Mouse (Mus musculus) intestine, embryonic 16.5 days (tissue): ENCODE measurements around the gene Bcl7a. TPM values are rescaled to one million over a fixed set of nuclear protein-coding genes. Genes with fewer than 3 reads are reported as not detected.

Experiments
- ATAC-seq: fragments of 200-750 bp; cut with Nextera tagmentation; 2 replicates; pipeline ENCODE4 v1.8.0; 2017; ENCODE audit warnings: moderate TSS enrichment, moderate library complexity
- H3K27ac ChIP-seq: fragments of 300-500 bp; sonication (generic); 2 replicates; pipeline ENCODE4 v1.5.1; 2014; ENCODE audit warnings: mild to moderate bottlenecking, low read length
- H3K27me3 ChIP-seq: fragments of 300-500 bp; sonication (generic); replicated peaks from 2 replicates; pipeline ENCODE4 v1.6.1; 2014; ENCODE audit warnings: low read length, control low read depth, mixed read lengths; ENCODE audit not compliant: control insufficient read depth, insufficient read depth
- H3K36me3 ChIP-seq: fragments of 300-500 bp; sonication (generic); 2 replicates; pipeline ENCODE4 v1.6.1; 2014; ENCODE audit warnings: low read length, control low read depth; ENCODE audit not compliant: control insufficient read depth, insufficient read depth
- H3K4me1 ChIP-seq: fragments of 300-500 bp; sonication (generic); 2 replicates; pipeline ENCODE4 v1.6.1; 2014; ENCODE audit warnings: low read length, control low read depth, mixed read lengths; ENCODE audit not compliant: control insufficient read depth, insufficient read depth
- H3K4me2 ChIP-seq: fragments of 300-500 bp; sonication (generic); 2 replicates; pipeline ENCODE4 v1.6.1; 2014; ENCODE audit warnings: low read depth, low read length, control low read depth
- H3K4me3 ChIP-seq: fragments of 300-500 bp; sonication (generic); 2 replicates; pipeline ENCODE4 v1.5.1; 2014; ENCODE audit warnings: mild to moderate bottlenecking, low read length
- H3K9ac ChIP-seq: fragments of 300-500 bp; sonication (generic); 2 replicates; pipeline ENCODE4 v1.6.1; 2014; ENCODE audit warnings: low read depth, low read length
- H3K9me3 ChIP-seq: fragments of 300-500 bp; sonication (generic); 2 replicates; pipeline ENCODE4 v1.6.1; 2016; ENCODE audit warnings: low read length, control low read depth; ENCODE audit not compliant: control insufficient read depth
- WGBS: fragments of 180-500 bp; shearing (Covaris S2); extraction: QIAGEN DNeasy Blood & Tissue Kit; methylation state at CpG from one replicate; pipeline ENCODE4 v1.1.7; 2014; 5-methylcytosine and 5-hydroxymethylcytosine counted together
- polyA plus RNA-seq: library from polyadenylated mRNA; unstranded; fragments of >200 nt; fragmentation: Nextera tagmentation; extraction: Ambion mirVana; gene quantifications from 2 replicates; pipeline ENCODE4 v1.2.1, GENCODE M21; 2015

Bcl7a gene
- polyA plus RNA-seq, 1 experiment from 2014 or later = 13.0 TPM

DNA sequence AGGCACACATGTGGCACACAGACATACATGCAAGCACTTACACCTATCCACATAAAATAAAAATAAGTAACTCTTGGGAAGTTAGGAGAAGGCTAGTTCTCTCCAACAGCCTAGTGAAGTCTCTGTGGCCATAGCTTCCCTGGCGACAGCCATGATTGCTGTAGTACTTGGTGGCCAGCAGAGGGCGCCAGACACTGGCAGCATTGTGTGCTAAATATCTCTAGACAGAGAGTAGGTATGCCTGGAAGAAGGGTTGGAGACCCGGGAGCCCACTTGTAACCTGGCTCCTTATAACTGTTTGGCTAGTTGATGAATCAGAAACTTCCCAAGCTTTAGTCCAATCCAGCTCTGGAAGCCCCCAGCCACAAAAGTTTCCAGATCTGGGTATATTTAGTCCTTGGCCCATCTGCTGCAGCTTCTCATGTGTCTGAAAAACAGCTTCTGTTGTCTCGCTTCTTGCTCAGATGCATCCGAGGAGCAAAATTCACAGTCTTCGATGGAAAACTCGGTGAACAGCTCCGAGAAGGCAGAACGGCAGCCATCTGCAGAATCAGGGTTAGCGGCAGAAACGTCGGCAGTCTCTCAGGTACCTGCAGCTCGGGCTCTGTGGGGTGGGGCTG lies 25.3 kb downstream of the Bcl7a start:
- Histone ChIP-seq H3K4me3 (no peak overlapping the region), H3K36me3 (peaks cover 17% of the 10 kb centered on the region), H3K4me2 (no peak overlapping the region), H3K4me1 (no peaks in the 10 kb centered on the region), H3K9me3 (no peaks in the 10 kb centered on the region), H3K27ac (no peak overlapping the region), H3K27me3 (no peaks in the 10 kb centered on the region), H3K9ac (no peak overlapping the region)
- ATAC-seq = no peak; the same call in 1 of the 2 replicates
- 79% methylated on average over 13 of the region's 13 CpGs for WGBS

DNA sequence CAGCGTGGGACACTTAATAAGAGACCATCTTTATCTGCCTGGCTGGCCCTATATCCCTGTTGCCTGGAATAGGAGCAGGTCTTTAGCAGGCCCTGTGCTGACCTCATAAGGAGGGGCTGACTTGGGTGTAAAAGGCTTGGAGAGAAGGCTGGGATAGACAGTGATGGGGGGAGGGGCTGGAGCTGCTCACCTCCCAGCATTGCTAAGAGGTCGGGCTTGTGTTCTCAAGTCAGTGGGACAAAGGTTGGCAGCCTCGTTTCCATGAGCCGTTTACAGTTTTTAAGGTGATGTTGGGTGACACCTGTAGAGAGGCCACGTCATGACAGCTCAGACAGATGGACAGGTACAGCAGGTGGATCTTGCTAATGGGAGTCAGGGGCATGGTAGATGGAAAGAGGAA lies 26.4 kb downstream of the Bcl7a start:
- Histone ChIP-seq H3K4me3 (no peak overlapping the region), H3K27me3 (no peaks in the 10 kb centered on the region), H3K4me1 (no peaks in the 10 kb centered on the region), H3K27ac (no peak overlapping the region), H3K4me2 (no peak overlapping the region), H3K9me3 (no peaks in the 10 kb centered on the region), H3K9ac (no peak overlapping the region), H3K36me3 (peaks cover 17% of the 10 kb centered on the region)
- ATAC-seq = no peak
- WGBS = 80% methylated on average over 5 of the region's 5 CpGs

DNA sequence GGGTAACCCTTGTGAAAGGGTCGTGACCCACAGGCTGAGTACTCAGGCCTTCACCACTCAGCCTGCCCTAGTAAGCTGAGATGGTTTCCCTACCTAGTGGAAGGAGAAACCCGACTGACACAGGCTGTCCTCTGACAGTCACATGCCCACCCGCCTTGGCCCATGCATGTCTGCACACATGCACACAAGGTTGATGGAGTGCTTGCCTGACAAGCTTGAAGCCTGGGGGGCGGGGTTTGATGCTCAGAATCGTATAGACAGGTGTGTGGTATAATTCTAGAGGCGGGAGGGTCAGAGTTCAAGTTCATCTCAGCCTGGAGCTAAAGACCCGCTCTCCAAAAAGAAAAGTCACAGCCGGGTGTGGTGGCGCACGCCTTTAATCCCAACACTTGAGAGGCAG lies 31.6 kb downstream of the Bcl7a start:
- 87% methylated on average over 10 of the region's 10 CpGs for WGBS
- peaks cover 7% of the 10 kb centered on the region; the same call in 1 of the 2 replicates for H3K4me1 ChIP-seq
- no peaks in the 10 kb centered on the region for H3K9me3 ChIP-seq
- peaks cover 17% of the 10 kb centered on the region for H3K36me3 ChIP-seq
- no peak for ATAC-seq
- H3K4me2 ChIP-seq = no peak overlapping the region
- no peaks in the 10 kb centered on the region for H3K27me3 ChIP-seq
- H3K4me3 ChIP-seq = no peak overlapping the region
- no peak overlapping the region for H3K27ac ChIP-seq
- H3K9ac ChIP-seq = no peak overlapping the region

DNA sequence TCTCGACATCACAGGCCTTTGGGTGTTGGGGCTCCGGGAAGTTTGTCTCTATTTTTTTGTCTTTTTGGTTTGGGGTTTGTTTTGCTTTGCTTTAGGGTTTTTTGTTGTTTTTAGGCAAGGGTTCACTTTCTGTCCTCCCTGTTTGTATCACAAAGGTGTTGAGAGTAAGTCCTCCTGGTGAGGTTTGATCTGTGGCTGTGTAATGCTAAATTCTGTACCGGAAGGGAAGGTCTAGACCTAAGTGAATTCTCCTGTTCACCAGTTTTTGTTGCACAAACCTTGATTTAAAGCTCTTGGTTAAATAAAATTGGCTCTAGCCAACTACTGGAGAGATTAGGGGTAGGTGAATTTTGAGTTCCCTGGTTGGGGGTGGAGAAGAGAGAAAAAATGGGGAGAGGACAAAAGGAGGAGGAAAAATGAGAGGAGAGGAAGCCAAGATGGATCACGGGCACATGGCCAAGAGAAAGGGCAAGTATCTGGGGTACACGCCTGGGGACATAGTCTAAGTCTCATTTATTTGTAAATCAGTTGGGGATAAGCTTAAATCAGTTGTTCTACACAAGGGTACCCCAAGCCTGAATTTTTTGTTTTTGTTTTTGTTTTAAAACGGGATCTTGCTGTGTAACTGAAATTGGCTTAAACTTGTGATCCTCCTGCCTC lies 32.3 kb downstream of the Bcl7a start:
- Histone ChIP-seq H3K4me2 (no peak overlapping the region; the same call in 1 of the 2 replicates), H3K4me1 (peaks cover 7% of the 10 kb centered on the region; the same call in 1 of the 2 replicates), H3K9ac (no peak overlapping the region), H3K9me3 (no peaks in the 10 kb centered on the region), H3K27me3 (no peaks in the 10 kb centered on the region), H3K27ac (no peak overlapping the region; the same call in 1 of the 2 replicates), H3K36me3 (peaks cover 16% of the 10 kb centered on the region), H3K4me3 (no peak overlapping the region)
- 86% methylated on average over 6 of the region's 6 CpGs for WGBS
- ATAC-seq = no peak

DNA sequence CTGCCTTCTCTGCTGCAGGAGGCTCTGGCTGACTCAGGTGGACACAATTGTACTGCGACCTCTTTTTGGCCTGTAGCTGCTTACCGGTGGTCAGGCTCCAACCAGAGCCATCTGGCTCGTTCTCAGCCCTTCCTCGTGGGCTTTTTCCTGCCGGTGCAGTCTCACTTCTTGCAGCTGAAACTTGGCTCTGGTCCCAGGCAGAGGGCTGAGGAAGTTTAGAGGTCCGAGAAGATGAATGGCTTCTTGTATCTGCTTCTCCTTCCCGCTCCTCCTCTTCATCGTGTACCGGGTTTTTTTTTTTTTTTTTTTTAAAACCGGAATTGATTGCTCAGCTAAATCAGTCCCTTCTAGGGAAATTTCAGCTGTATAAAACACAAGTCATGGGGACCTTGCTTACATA lies 32.9 kb downstream of the Bcl7a start:
- Histone ChIP-seq H3K9me3 (no peaks in the 10 kb centered on the region), H3K9ac (no peak overlapping the region), H3K36me3 (peaks cover 10% of the 10 kb centered on the region), H3K4me3 (no peak overlapping the region), H3K4me2 (peak overlapping the region; percentile 27), H3K27me3 (no peaks in the 10 kb centered on the region), H3K4me1 (peaks cover 7% of the 10 kb centered on the region; the same call in 1 of the 2 replicates), H3K27ac (no peak overlapping the region; the same call in 1 of the 2 replicates)
- WGBS = 25% methylated on average over 10 of the region's 10 CpGs
- ATAC-seq = peak; percentile 65

DNA sequence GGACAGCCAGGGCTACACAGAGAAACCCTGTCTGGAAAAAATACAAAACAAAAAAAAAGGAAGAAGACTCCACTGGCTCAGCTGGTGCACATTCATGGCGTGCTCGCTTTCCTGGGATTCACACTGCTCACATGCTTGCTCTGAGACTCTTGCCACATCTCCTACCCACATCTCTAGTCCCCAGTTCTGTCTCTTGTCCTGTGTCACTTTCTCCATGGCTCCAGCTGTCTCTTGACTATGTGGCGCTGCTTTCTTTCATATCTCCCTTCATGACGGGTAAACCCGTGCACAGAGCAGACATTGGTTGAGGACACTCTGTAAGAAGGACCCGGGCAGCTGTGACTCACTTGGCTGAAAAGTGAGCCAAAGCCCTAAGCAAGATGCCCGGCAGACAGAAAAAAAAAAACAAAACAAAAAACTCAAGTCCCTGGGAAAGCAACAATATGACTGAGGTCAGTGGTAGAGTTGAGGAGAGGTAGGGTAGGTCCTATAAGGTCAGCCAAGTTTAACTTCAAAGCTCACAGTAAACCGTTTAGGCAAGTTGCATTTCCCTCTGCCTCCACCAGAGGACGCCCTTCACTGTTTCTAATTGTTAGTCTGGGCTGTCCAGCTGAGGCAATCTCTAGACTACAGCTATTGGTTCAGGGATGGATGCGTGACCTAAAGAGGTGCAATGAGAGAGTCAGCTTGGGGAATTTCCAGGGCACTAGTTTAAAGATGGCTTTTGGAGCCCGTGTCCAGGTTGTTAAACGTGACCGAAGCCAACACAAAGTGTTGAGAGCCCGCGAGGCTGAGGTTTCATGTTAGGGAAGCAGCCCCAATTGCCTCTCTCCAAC lies 33.7 kb downstream of the Bcl7a start:
- Histone ChIP-seq H3K4me2 (no peak overlapping the region), H3K27me3 (no peaks in the 10 kb centered on the region), H3K36me3 (peaks cover 7% of the 10 kb centered on the region; the same call in 1 of the 2 replicates), H3K27ac (0 out of 2 replicates have a peak overlapping the region, but pooled peaks have one; percentile 5), H3K9me3 (no peaks in the 10 kb centered on the region), H3K4me3 (no peak overlapping the region), H3K9ac (no peak overlapping the region), H3K4me1 (peaks cover 10% of the 10 kb centered on the region; the same call in 1 of the 2 replicates)
- peak; percentile 47 for ATAC-seq
- 61% methylated on average over 15 of the region's 15 CpGs for WGBS

DNA sequence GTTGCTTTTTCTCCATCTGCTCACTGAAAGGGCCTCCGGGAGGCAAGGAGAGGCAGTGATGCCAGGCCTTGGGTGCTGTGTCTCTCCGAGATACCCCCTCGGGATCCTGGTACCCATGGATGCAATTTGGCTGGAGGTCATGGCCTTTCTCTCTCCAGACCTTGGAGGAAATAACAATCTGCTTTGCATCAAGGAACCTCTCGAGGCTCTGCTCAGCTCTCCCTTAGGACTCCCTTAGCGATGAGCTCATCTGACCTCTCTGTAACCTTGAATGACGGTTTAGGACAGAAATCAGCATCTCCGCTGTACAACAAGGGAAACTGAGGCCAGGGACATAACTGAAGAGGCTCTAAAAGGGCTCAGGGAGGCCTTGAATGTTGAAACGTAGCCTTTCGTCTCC lies 35.1 kb downstream of the Bcl7a start:
- Histone ChIP-seq H3K9me3 (no peaks in the 10 kb centered on the region), H3K27me3 (no peaks in the 10 kb centered on the region), H3K27ac (no peak overlapping the region), H3K4me1 (peaks cover 10% of the 10 kb centered on the region; the same call in 1 of the 2 replicates), H3K4me2 (no peak overlapping the region), H3K36me3 (no peaks in the 10 kb centered on the region), H3K4me3 (no peak overlapping the region), H3K9ac (no peak overlapping the region)
- WGBS = 51% methylated on average over 9 of the region's 9 CpGs
- no peak for ATAC-seq

DNA sequence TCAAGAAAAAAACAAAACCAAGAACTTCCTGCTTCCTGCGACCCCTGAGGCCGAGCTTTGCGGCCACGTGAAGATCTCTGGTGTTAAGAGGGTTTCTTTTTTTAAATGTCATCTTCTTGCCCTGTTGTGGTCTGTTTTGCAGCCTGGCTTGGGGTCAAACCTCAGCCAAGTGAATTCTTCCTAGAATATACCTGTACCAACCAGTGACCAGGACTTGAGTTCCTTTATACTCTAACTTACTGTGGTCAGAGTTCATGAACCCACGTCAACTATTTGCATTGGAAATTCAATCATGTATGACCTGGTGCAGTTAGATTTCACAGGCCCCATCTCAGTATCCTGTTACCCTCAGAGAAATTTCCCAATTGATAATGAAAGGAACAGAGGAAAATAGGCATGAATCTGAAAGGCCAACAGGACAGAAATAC lies 35.9 kb downstream of the Bcl7a start:
- no peak overlapping the region for H3K4me2 ChIP-seq
- whole genome bisulfite sequencing = 47% methylated on average over 5 of the region's 5 CpGs
- H3K27me3 ChIP-seq = no peaks in the 10 kb centered on the region
- H3K9me3 ChIP-seq = no peaks in the 10 kb centered on the region
- no peak overlapping the region for H3K9ac ChIP-seq
- ATAC-seq = no peak
- H3K4me3 ChIP-seq = no peak overlapping the region
- no peaks in the 10 kb centered on the region for H3K36me3 ChIP-seq
- H3K27ac ChIP-seq = no peak overlapping the region
- H3K4me1 ChIP-seq = peaks cover 10% of the 10 kb centered on the region; the same call in 1 of the 2 replicates

DNA sequence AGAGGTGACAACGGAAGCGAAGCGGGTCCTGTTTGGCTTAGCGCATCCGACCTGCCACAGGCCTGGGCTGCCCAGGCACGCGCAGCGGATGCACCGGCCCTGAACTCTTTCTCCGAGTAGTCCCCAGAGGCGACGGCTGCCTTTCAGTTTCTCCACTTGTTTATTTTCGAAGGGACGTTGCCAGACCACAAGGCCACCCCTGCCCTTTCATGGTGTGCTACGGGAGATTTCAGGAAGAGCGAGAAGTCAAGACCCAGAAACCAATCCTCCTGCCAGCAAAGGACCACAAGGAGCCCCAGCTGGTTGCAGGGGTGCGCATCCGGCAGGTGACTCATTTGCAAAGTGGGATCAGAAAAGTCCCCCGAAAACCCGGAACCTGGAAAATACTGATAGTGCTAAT lies 38.3 kb downstream of the Bcl7a start:
- no peak overlapping the region for H3K9ac ChIP-seq
- H3K4me2 ChIP-seq = no peak overlapping the region
- peak; percentile 33; the same call in 1 of the 2 replicates for ATAC-seq
- WGBS = 22% methylated on average over 20 of the region's 20 CpGs
- H3K9me3 ChIP-seq = no peaks in the 10 kb centered on the region
- no peaks in the 10 kb centered on the region for H3K36me3 ChIP-seq
- H3K4me3 ChIP-seq = no peak overlapping the region
- H3K27ac ChIP-seq = no peak overlapping the region
- H3K27me3 ChIP-seq = no peaks in the 10 kb centered on the region
- peaks cover 10% of the 10 kb centered on the region; the same call in 1 of the 2 replicates for H3K4me1 ChIP-seq
